Mouse (Mus musculus): ENCODE data around the gene Scrn2.
A peak's percentile ranks its signal among the peaks of the same experiment; 100 is the strongest.

DNA sequence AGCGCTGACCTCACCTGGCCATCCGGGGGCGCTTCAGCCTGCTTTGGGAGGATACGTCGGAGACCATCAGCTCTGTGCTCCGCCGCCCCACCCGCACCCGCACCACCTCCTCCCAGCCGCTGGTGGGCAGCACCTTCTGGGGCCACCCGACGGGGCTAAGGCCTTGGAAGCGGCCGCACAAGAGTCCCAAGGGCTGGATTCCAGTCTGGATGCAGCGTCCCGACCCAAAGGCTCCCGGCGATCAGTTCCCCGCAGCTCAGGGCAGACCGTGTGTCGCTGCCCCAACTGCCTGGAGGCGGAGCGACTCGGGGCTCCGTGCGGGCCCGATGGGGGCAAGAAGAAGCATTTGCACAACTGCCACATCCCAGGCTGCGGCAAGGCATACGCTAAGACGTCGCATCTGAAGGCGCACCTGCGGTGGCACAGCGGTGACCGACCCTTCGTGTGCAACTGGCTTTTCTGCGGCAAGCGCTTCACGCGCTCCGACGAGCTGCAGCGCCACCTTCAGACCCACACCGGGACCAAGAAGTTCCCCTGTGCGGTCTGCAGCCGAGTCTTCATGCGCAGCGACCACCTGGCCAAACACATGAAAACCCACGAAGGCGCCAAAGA, 7.8 kb upstream of the Scrn2 start:
- peak; percentile 90 for TF ChIP-seq CTCF (IDR thresholded peaks at IDR 0.05; ENCODE audit: control insufficient read depth, insufficient read depth, insufficient read length)
- TF ChIP-seq MYOG (IDR thresholded peaks at IDR 0.05; ENCODE audit: control insufficient read depth, extremely low read depth, insufficient read length) = no peak

Measured in C2C12 (cell line).